Mouse (Mus musculus) midbrain, embryonic 15.5 days (tissue): Measurements from ENCODE around the gene Hus1b. TPM values are rescaled to one million over a fixed set of nuclear protein-coding genes. Genes with fewer than 3 reads are reported as not detected.

ENCODE experiments used
- ATAC-seq: fragments of 200-750 bp; cut with Nextera tagmentation; replicated peaks from 2 replicates; pipeline ENCODE4 v1.8.0; 2017; ENCODE audit warnings: moderate TSS enrichment
- H3K27ac ChIP-seq: fragments of 300-500 bp; sonication (generic); 2 replicates; pipeline ENCODE4 v1.5.1; 2015; ENCODE audit warnings: mild to moderate bottlenecking, inconsistent platforms
- H3K27me3 ChIP-seq: fragments of 300-500 bp; sonication (generic); replicated peaks from 2 replicates; pipeline ENCODE4 v1.6.1; 2015; ENCODE audit warnings: inconsistent platforms
- H3K36me3 ChIP-seq: fragments of 300-500 bp; sonication (generic); replicated peaks from 2 replicates; pipeline ENCODE4 v1.6.1; 2015; ENCODE audit warnings: inconsistent platforms
- H3K4me1 ChIP-seq: fragments of 300-500 bp; sonication (generic); 2 replicates; pipeline ENCODE4 v1.6.1; 2015; ENCODE audit warnings: inconsistent platforms
- H3K4me2 ChIP-seq: fragments of 300-500 bp; sonication (generic); 2 replicates; pipeline ENCODE4 v1.6.1; 2015; ENCODE audit warnings: inconsistent platforms, mild to moderate bottlenecking, moderate library complexity
- H3K4me3 ChIP-seq: fragments of 300-500 bp; sonication (generic); 2 replicates; pipeline ENCODE4 v1.5.1; 2015; ENCODE audit warnings: mild to moderate bottlenecking, inconsistent platforms
- H3K9ac ChIP-seq: fragments of 300-500 bp; sonication (generic); 2 replicates; pipeline ENCODE4 v1.6.1; 2015; ENCODE audit warnings: mild to moderate bottlenecking, inconsistent platforms
- H3K9me3 ChIP-seq: fragments of 300-500 bp; sonication (generic); 2 replicates; pipeline ENCODE4 v1.6.1; 2016; ENCODE audit warnings: inconsistent platforms
- WGBS: fragments of 180-500 bp; shearing (Covaris S2); methylation state at CpG from one replicate; pipeline ENCODE4 v1.1.7; 2015; ENCODE audit warnings: mixed read lengths; 5-methylcytosine and 5-hydroxymethylcytosine counted together
- polyA plus RNA-seq: library from polyadenylated mRNA; unstranded; fragments of >200 nt; fragmentation: Nextera tagmentation; extraction: Ambion mirVana; gene quantifications from 2 replicates; pipeline ENCODE4 v1.2.1, GENCODE M21; 2015

Hus1b gene
- polyA plus RNA-seq, 1 experiment from 2014 or later = not detected

DNA sequence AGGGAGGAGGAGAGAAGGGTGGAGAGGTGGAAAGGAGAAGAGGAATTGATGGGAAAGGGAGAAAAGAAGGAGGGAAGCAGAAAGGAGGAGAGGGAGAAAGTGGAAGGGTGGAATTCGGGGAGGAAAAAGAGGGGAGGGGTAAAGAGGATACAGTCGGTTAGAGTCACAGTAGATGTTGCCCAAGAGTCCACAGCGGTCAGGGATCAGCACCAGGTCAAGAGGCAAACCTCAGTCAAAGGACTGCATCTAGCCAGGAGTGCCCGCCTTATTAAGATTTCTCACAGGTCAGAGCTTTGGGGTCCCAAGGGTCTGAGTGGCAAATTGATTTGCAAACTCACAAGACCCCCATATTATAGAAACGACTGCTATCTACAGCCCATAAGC lies 26.7 kb upstream of the Hus1b start:
- 23% methylated on average over 5 of the region's 5 CpGs for WGBS
- H3K4me1 ChIP-seq = peaks cover 14% of the 10 kb centered on the region
- H3K4me2 ChIP-seq = peak overlapping the region; percentile 60
- H3K27ac ChIP-seq = peak overlapping the region; percentile 82; the same call in 1 of the 2 replicates
- peak; percentile 79 for ATAC-seq
- no peaks in the 10 kb centered on the region for H3K9me3 ChIP-seq
- peak overlapping the region; percentile 74; the same call in 1 of the 2 replicates for H3K9ac ChIP-seq
- no peaks in the 10 kb centered on the region for H3K36me3 ChIP-seq
- H3K4me3 ChIP-seq = peak overlapping the region; percentile 69
- H3K27me3 ChIP-seq = no peaks in the 10 kb centered on the region

DNA sequence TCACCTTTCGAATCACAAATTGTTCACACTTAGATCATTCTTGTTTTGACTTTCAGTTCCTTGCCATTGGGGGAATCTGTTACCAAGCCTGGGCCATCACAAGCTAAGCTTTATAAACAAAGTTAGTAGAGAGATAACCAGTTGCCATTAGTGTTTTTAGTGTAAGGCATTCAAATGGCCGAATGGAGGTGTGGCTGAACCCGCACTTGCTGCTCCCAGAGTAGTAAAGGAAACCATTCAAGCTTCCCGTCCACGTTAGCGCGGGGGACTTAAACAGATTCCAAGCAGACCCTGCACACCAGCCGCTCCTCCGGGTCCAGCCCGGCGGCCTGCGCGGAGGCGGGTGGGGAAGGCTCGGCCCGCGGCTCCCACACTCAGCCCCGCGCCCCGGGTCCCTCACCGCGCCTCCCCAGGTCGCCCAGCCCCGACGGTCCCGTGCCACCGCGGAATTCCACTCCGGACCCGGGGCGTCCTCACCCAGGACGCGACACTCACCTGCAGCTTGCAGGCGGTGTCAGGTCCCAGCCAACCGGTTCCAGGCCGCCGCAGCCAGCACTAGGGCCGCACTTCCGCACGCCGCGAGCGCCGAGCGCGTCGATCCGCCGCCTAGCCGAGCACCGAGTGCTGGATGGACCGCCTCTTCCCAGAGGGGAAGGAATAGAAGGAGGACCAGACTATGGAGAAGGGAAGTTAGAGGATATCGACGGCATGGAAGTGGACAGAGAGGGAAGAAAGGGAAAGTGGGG lies 26.1 kb upstream of the Hus1b start, which contains the start of the genes Exoc2 and Gm5447:
Gene Exoc2 (minus strand): TSS at position 593 of the 746 bp plus-strand sequence.
Gene Gm5447 (plus strand): TSS at position 704 of the 746 bp plus-strand sequence.
- Histone ChIP-seq H3K4me1 (peaks cover 14% of the 10 kb centered on the region), H3K9me3 (no peaks in the 10 kb centered on the region), H3K4me2 (peak within 1 kb of the TSS; percentile 60), H3K9ac (peak within 1 kb of the TSS; percentile 74), H3K27me3 (no peaks in the 10 kb centered on the region), H3K36me3 (no peaks in the 10 kb centered on the region), H3K4me3 (peak within 1 kb of the TSS; percentile 69), H3K27ac (peak within 1 kb of the TSS; percentile 82)
- WGBS = under 1% methylated on average over 54 of the region's 54 CpGs
- ATAC-seq = peak; percentile 99

- H3K9ac ChIP-seq = no peak overlapping the region
- peaks cover 14% of the 10 kb centered on the region for H3K4me1 ChIP-seq
- no peak overlapping the region for H3K4me2 ChIP-seq
- H3K4me3 ChIP-seq = no peak overlapping the region
- WGBS = 95% methylated on average over 2 of the region's 2 CpGs
- H3K27me3 ChIP-seq = no peaks in the 10 kb centered on the region
- no peaks in the 10 kb centered on the region for H3K36me3 ChIP-seq
- H3K9me3 ChIP-seq = no peaks in the 10 kb centered on the region
- H3K27ac ChIP-seq = no peak overlapping the region
- ATAC-seq = no peak
These were observed 24.5 kb upstream of the Hus1b start for GRCm38 (mm10) chr13:30972102-30972501.

DNA sequence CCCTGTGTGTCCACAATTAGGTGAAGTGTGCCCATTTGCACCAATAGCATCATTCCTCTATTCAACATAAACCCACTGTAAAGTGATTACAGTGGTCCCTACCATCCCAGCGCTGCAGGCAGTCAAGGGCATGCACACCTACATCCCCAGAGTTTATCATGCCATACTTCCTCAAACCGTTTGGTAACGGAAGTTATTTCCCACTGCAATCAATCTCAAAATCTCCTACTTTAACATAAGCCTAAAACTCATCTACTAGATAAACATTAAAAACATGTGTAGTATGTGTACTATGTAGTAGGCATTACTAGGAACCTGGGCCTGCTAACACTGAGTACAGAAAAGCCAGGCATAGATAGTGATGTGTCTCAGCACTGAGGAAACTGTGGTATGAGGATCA lies 23.5 kb upstream of the Hus1b start:
- Histone ChIP-seq H3K9me3 (no peaks in the 10 kb centered on the region), H3K9ac (no peak overlapping the region), H3K36me3 (no peaks in the 10 kb centered on the region), H3K27me3 (no peaks in the 10 kb centered on the region), H3K4me1 (peaks cover 23% of the 10 kb centered on the region), H3K4me3 (no peak overlapping the region), H3K27ac (no peak overlapping the region), H3K4me2 (no peak overlapping the region)
- WGBS = 93% methylated on average over 3 of the region's 3 CpGs
- ATAC-seq = no peak

DNA sequence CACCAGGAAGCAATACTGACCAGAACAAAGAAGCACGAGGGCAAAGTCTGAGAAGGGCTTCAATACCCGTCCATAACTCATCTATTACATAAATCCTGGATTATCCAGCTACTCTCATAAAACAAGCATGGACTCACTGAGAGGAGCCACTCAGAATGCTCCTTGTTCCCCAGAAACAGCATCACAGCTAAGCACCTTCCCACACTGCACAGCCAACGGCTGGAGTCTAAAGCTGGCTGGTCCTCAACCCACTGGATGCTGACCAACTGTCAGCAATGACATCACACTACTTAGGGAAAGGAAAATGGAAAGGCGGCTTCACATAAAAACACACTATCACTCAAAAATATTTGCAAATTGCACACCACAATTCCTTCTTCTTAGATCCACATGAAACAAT lies 20.8 kb upstream of the Hus1b start:
- no peak for ATAC-seq
- 63% methylated on average over 4 of the region's 4 CpGs for WGBS

GRCm38 (mm10) chr13:30966507-30966911 lies 18.9 kb upstream of the Hus1b start:
- Histone ChIP-seq H3K4me2 (peak overlapping the region; percentile 32), H3K4me1 (peaks cover 9% of the 10 kb centered on the region), H3K4me3 (no peak overlapping the region), H3K9ac (peak overlapping the region; percentile 27; the same call in 1 of the 2 replicates), H3K36me3 (no peaks in the 10 kb centered on the region), H3K9me3 (no peaks in the 10 kb centered on the region), H3K27ac (no peak overlapping the region), H3K27me3 (no peaks in the 10 kb centered on the region)
- WGBS = 7% methylated on average over 10 of the region's 10 CpGs
- peak; percentile 67 for ATAC-seq

More for the DNA sequence above, 20.8 kb upstream of the Hus1b start:
- Histone ChIP-seq H3K27ac (no peak overlapping the region), H3K27me3 (no peaks in the 10 kb centered on the region), H3K9ac (no peak overlapping the region), H3K36me3 (no peaks in the 10 kb centered on the region), H3K4me1 (peaks cover 18% of the 10 kb centered on the region), H3K9me3 (no peaks in the 10 kb centered on the region), H3K4me3 (no peak overlapping the region), H3K4me2 (no peak overlapping the region)

DNA sequence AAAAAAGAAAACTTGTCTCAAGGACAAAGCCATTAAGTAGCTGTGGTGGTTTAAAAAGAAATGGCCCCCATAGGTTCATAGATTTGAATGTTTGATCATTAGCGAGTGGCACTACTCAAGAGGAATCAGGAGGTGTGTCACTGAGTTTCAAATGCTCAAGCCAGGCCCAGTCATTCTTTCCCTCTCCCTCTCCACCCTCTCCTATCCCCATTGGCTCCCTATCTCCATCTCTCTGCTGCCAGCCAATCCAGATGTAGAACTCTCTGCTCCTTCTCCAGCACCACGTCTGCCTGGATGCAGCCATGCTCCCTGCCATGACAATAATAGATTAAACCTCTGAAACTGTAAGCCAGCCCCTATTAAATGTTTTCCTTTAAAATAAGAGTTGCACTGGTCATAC lies 14.4 kb upstream of the Hus1b start:
- no peak overlapping the region for H3K4me3 ChIP-seq
- H3K4me1 ChIP-seq = peaks cover 9% of the 10 kb centered on the region
- ATAC-seq = no peak
- 50% methylated on average over 2 of the region's 2 CpGs for WGBS
- no peaks in the 10 kb centered on the region for H3K27me3 ChIP-seq
- no peak overlapping the region for H3K27ac ChIP-seq
- no peak overlapping the region for H3K4me2 ChIP-seq
- H3K9ac ChIP-seq = no peak overlapping the region
- H3K9me3 ChIP-seq = no peaks in the 10 kb centered on the region
- no peaks in the 10 kb centered on the region for H3K36me3 ChIP-seq

GRCm38 (mm10) chr13:30960714-30961113 lies 13.2 kb upstream of the Hus1b start:
- 92% methylated on average over 2 of the region's 2 CpGs for WGBS
- Histone ChIP-seq H3K4me2 (no peak overlapping the region), H3K9ac (no peak overlapping the region), H3K36me3 (no peaks in the 10 kb centered on the region), H3K27ac (no peak overlapping the region), H3K9me3 (no peaks in the 10 kb centered on the region), H3K4me1 (no peaks in the 10 kb centered on the region), H3K27me3 (no peaks in the 10 kb centered on the region), H3K4me3 (no peak overlapping the region)
- ATAC-seq = no peak

DNA sequence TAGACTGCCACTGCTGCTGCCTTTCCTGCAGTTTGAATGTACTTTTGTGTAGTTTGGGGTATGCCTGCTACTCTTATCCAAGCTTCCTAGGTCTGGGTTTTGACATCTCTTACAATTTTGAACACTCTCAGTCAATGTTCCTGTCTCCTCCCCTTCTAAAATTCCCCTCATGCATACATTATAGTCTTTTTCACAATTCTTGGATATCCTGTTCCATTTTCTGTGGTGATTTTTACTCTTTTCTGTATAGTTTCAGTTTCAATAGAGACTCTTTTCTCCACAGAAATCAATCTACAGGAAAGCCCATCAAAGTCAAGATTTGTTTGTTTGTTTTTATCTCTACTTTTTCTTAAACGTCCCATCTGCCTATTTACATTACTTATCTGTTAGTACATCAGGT lies 6.0 kb upstream of the Hus1b start:
- no peak for ATAC-seq
- H3K4me2 ChIP-seq = no peak overlapping the region
- H3K36me3 ChIP-seq = no peaks in the 10 kb centered on the region
- 86% methylated on average over 1 of the region's 1 CpGs for WGBS
- H3K27me3 ChIP-seq = no peaks in the 10 kb centered on the region
- no peaks in the 10 kb centered on the region for H3K4me1 ChIP-seq
- no peaks in the 10 kb centered on the region for H3K9me3 ChIP-seq
- H3K4me3 ChIP-seq = no peak overlapping the region
- H3K9ac ChIP-seq = no peak overlapping the region
- no peak overlapping the region for H3K27ac ChIP-seq

- Histone ChIP-seq H3K4me2 (no peak overlapping the region), H3K27me3 (no peaks in the 10 kb centered on the region), H3K9me3 (no peaks in the 10 kb centered on the region), H3K27ac (no peak overlapping the region), H3K4me3 (no peak overlapping the region), H3K9ac (no peak overlapping the region), H3K36me3 (no peaks in the 10 kb centered on the region), H3K4me1 (no peaks in the 10 kb centered on the region)
- no peak for ATAC-seq
- 93% methylated on average over 2 of the region's 2 CpGs for WGBS
These were observed 4.5 kb upstream of the Hus1b start for GRCm38 (mm10) chr13:30952044-30952443.

- H3K9me3 ChIP-seq = no peaks in the 10 kb centered on the region
- H3K4me1 ChIP-seq = no peaks in the 10 kb centered on the region
- no peaks in the 10 kb centered on the region for H3K36me3 ChIP-seq
- no peak overlapping the region for H3K9ac ChIP-seq
- 93% methylated on average over 9 of the region's 9 CpGs for WGBS
- H3K27me3 ChIP-seq = no peaks in the 10 kb centered on the region
- no peak overlapping the region for H3K4me2 ChIP-seq
- H3K27ac ChIP-seq = no peak overlapping the region
- ATAC-seq = no peak
- H3K4me3 ChIP-seq = no peak overlapping the region
These were observed 1.6 kb upstream of the Hus1b start for GRCm38 (mm10) chr13:30949181-30949580.

DNA sequence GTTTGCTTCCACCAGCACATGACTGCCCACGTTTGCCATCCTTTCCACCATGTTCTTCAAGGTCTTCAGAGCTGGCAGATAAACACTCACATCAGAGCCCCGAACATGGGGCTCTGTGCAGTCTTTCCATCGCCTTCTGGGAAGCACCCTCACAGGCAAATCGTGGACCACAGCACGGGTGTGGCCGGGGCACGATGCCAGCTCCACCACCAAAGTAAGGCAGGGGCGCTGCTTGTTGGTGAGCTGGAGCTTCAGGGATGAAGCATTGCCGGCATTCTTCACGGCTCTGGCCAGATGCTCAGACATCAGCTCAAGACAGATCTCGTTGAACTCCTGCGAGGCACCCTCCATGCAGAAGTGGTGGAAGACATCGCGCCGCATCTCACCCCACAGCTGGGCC lies 430 bp downstream of the Hus1b start:
- ATAC-seq = no peak

DNA sequence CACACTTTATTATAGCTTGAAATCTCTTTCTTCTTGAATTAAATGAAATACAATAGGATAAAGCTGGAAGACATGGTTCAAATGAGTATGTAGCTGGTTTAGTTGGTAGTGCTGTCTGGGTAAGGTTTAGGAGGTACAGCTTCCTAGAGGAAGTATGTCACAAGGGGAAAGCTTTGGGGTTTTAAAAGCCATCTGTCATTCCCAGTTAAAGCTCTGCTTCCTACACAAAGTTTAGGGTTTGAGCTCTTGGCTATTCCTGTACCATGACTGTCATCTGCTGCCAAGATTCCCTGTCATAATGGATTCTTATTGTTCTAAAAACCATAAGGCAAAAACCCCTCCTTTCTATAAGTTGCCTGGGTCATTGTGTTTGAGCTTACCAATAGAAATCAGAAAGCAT lies 1.8 kb downstream of the Hus1b start:
- H3K27ac ChIP-seq = no peak overlapping the region
- H3K9ac ChIP-seq = no peak overlapping the region
- H3K27me3 ChIP-seq = no peaks in the 10 kb centered on the region
- H3K4me2 ChIP-seq = no peak overlapping the region
- H3K9me3 ChIP-seq = no peaks in the 10 kb centered on the region
- H3K4me1 ChIP-seq = no peaks in the 10 kb centered on the region
- no peak for ATAC-seq
- H3K36me3 ChIP-seq = no peaks in the 10 kb centered on the region
- no peak overlapping the region for H3K4me3 ChIP-seq

More for the DNA sequence above, 430 bp downstream of the Hus1b start:
- no peak overlapping the region for H3K9ac ChIP-seq
- no peak overlapping the region for H3K27ac ChIP-seq
- H3K4me2 ChIP-seq = no peak overlapping the region
- no peaks in the 10 kb centered on the region for H3K9me3 ChIP-seq
- no peaks in the 10 kb centered on the region for H3K4me1 ChIP-seq
- no peaks in the 10 kb centered on the region for H3K27me3 ChIP-seq
- H3K4me3 ChIP-seq = no peak overlapping the region
- 93% methylated on average over 15 of the region's 15 CpGs for WGBS
- no peaks in the 10 kb centered on the region for H3K36me3 ChIP-seq
